Mouse (Mus musculus): Measurements from ENCODE around the gene Crybg2. TPM values are rescaled to one million over a fixed set of nuclear protein-coding genes. Genes with fewer than 3 reads are reported as not detected.

Crybg2 gene
- polyA plus RNA-seq, 1 experiment from 2014 or later = 0.82 TPM

DNA sequence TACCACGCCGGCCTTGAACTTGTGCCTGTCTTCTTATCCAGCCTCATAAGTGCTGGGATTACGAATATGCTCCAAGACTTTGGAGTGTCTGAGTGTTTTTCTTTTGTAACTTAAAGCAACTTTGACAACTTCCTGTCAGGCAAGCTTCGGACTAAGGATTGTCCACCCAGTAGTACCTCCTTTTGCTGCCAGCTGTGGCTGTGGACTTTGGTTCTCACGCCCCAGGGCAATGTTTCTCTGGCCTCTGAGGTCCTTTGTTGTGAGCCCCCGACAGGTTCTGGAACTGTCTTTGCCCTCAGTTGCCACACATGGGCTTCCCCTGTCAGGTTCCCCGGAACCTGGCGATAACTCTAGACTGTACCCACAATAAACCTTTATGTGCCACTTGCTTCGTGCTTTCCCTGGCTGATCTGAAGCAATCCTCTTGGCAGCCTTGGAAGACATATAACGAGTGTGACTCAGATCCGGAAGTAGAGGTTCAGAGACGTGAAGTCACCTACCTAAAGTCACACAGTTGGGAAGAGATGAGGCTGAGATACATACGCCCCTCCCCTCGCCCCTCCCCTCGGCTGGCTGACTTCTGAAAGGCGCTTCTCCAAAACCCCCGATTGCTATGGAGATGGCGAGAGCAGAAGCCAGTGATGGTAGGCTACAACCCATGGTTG is 683 bp downstream of the Crybg2 start:
- no peaks in the 10 kb centered on the region for H3K36me3 ChIP-seq
- 50% methylated on average over 18 of the region's 18 CpGs for WGBS (ENCODE audit: insufficient replicate concordance)
- no peak overlapping the region for H3K27ac ChIP-seq
- peaks cover 48% of the 10 kb centered on the region for H3K27me3 ChIP-seq (replicated peaks)
- no peak for ATAC-seq
- no peak overlapping the region for H3K9ac ChIP-seq
- H3K4me2 ChIP-seq = no peak overlapping the region
- peaks cover 29% of the 10 kb centered on the region for H3K4me1 ChIP-seq
- no peaks in the 10 kb centered on the region for H3K9me3 ChIP-seq (replicated peaks)
- H3K4me3 ChIP-seq = no peak overlapping the region

DNA sequence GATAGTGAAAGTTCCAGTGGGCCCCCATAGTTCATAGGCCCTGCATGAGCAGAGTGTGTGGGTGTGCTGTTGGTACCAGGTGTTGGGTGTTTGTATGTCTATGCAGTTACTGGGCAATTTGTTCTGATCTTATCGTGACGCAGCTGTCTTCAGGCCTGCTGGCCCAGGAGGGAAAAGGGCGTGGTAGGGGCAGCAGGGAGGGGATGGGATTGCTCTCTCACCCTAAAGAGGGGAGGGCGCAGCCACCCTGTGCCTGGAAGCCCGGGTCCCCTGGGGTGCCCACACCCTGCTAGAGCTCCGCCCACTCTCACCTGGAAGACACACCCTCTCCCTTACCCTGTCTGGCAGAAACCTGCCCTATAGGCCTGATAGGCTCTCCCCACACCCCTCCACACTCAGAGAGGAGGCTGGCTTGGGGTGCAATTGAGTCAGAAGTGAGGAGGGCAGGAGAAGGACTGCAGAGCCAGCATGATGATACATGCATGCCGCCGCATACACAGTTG is 1.4 kb downstream of the Crybg2 start:
- peak; percentile 38 for ATAC-seq
- no peaks in the 10 kb centered on the region for H3K9me3 ChIP-seq (replicated peaks)
- 31% methylated on average over 8 of the region's 8 CpGs for WGBS (ENCODE audit: insufficient replicate concordance)
- H3K4me2 ChIP-seq = no peak overlapping the region; the same call in 1 of the 2 replicates
- H3K4me1 ChIP-seq = peaks cover 29% of the 10 kb centered on the region
- H3K36me3 ChIP-seq = no peaks in the 10 kb centered on the region
- H3K27me3 ChIP-seq (replicated peaks) = peaks cover 55% of the 10 kb centered on the region
- no peak overlapping the region for H3K9ac ChIP-seq
- H3K4me3 ChIP-seq = no peak overlapping the region
- no peak overlapping the region for H3K27ac ChIP-seq

DNA sequence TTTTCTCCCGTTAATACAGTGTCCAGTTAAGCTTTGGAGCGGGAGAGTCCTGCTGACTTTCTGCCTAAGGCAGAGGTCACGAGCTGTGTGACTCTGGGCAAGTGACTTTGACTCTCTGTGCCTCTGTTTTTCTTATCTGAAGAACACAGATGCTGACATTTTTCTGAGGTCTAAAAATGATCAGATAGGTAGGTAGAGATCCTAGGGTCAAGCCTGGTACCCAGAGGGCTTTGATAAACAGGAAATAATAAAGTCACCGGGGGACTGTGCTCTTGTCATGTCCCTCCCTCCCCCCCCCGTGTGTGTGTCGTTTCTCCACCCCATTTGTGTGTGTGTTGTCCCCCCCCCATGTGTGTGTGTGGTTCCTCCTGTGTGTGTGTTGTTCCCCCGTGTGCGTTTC is 1.9 kb downstream of the Crybg2 start:
- Histone ChIP-seq H3K4me3 (no peak overlapping the region), H3K27me3 (replicated peaks) (peaks cover 61% of the 10 kb centered on the region), H3K27ac (no peak overlapping the region), H3K4me1 (peaks cover 29% of the 10 kb centered on the region), H3K36me3 (no peaks in the 10 kb centered on the region), H3K4me2 (no peak overlapping the region; the same call in 1 of the 2 replicates), H3K9ac (no peak overlapping the region), H3K9me3 (replicated peaks) (no peaks in the 10 kb centered on the region)
- ATAC-seq = 0 out of 2 replicates have a peak, but pooled peaks have one; percentile 6
- 36% methylated on average over 5 of the region's 8 CpGs for WGBS (ENCODE audit: insufficient replicate concordance)

DNA sequence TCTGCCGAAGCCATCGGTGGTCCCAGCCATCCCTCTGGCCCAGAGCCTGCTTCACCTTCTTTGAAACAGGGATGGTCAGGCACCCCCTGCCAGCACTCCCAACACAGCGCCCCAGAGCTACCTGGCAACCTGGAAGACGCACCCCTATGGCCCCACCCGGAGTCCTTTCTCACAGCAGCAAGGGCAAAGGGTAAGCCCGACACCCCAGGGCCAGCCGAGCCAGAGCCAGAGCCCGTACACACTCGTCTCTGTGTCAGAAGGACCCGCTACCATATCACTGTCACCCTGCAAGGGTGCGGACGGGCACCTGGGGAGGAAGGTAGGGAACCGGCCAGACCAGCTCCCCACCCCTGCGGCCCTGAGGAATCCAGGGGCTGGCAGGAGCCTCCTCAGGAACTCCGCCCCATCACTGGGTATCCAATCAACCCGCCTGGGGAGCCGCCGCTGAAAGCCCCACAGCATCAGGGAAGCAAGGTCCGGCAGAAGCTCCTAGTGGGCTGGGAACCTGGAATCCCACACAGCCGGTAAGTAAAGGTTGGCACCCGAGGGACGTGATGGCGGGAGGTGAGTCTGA is 4.9 kb downstream of the Crybg2 start:
- H3K4me2 ChIP-seq = no peak overlapping the region

DNA sequence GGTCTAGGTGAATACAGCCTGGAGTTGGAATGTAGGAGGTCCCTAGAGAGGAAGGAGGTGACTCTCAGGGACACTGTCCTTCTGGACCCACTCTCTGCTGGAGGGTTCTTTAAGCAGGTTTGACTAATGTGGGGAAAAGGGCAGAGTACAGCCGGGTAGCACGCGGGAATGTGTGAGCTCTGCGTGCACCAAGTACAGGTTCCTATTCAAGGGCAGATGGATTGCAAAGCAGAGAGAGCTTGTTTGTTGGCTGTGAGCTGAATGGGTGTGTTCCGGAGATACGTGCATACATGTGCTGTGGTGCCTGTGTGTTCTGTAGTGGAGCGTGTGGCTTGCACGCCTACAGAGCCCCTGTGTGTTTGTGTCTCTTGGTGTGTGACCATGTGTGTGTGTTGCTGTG is 6.8 kb downstream of the Crybg2 start:
- H3K4me3 ChIP-seq = no peak overlapping the region
- ATAC-seq = no peak
- no peak overlapping the region for H3K4me2 ChIP-seq
- H3K36me3 ChIP-seq = no peaks in the 10 kb centered on the region
- peaks cover 47% of the 10 kb centered on the region for H3K27me3 ChIP-seq (replicated peaks)
- 78% methylated on average over 8 of the region's 8 CpGs for WGBS (ENCODE audit: insufficient replicate concordance)
- H3K9me3 ChIP-seq (replicated peaks) = no peaks in the 10 kb centered on the region
- no peak overlapping the region for H3K27ac ChIP-seq
- peaks cover 7% of the 10 kb centered on the region for H3K4me1 ChIP-seq
- no peak overlapping the region for H3K9ac ChIP-seq

More for the DNA sequence above, 4.9 kb downstream of the Crybg2 start:
- no peaks in the 10 kb centered on the region for H3K36me3 ChIP-seq
- no peaks in the 10 kb centered on the region for H3K9me3 ChIP-seq (replicated peaks)
- ATAC-seq = no peak
- H3K27me3 ChIP-seq (replicated peaks) = peaks cover 54% of the 10 kb centered on the region
- H3K4me1 ChIP-seq = peaks cover 20% of the 10 kb centered on the region
- no peak overlapping the region for H3K9ac ChIP-seq
- 30% methylated on average over 23 of the region's 23 CpGs for WGBS (ENCODE audit: insufficient replicate concordance)
- no peak overlapping the region for H3K4me3 ChIP-seq
- H3K27ac ChIP-seq = no peak overlapping the region

DNA sequence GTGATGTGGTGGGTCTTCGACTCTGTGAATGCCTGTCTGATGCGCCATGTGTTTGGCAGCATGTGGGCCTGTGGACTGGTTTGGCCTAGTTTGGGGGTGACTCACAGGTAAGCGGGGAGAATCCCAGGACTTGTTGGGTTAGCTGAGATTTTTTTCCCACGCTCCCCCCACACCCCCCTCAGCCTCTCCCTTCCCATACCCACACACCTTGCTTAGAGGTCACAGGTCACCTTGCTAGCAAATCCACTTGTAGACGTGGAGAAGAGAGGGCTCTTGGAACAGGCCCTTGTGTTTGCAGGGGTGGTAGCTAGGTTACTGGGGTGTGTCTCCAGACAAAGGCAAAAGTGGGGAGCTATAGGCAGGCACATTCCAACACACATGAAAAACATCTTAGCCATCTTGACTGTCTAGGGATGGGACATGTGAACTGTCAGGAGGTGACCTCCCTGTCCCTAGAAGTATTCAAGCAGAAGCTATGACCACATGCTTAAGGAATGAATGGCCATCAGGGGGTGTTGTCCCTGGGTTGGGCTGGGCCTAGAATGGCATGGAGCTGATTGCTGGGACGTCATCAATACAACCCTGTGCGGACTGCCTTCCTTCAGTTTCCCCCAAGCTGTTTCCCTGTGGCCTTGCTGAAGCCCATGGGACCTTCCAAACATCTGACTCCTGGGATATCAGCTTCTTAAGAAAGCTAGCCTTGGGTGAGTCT is 7.4 kb downstream of the Crybg2 start:
- H3K9me3 ChIP-seq (replicated peaks) = no peaks in the 10 kb centered on the region
- no peak overlapping the region for H3K4me3 ChIP-seq
- H3K4me2 ChIP-seq = no peak overlapping the region
- peaks cover 1% of the 10 kb centered on the region for H3K4me1 ChIP-seq
- H3K27ac ChIP-seq = no peak overlapping the region
- peaks cover 49% of the 10 kb centered on the region for H3K27me3 ChIP-seq (replicated peaks)
- no peak for ATAC-seq
- no peaks in the 10 kb centered on the region for H3K36me3 ChIP-seq
- 61% methylated on average over 7 of the region's 7 CpGs for WGBS (ENCODE audit: insufficient replicate concordance)
- H3K9ac ChIP-seq = no peak overlapping the region

DNA sequence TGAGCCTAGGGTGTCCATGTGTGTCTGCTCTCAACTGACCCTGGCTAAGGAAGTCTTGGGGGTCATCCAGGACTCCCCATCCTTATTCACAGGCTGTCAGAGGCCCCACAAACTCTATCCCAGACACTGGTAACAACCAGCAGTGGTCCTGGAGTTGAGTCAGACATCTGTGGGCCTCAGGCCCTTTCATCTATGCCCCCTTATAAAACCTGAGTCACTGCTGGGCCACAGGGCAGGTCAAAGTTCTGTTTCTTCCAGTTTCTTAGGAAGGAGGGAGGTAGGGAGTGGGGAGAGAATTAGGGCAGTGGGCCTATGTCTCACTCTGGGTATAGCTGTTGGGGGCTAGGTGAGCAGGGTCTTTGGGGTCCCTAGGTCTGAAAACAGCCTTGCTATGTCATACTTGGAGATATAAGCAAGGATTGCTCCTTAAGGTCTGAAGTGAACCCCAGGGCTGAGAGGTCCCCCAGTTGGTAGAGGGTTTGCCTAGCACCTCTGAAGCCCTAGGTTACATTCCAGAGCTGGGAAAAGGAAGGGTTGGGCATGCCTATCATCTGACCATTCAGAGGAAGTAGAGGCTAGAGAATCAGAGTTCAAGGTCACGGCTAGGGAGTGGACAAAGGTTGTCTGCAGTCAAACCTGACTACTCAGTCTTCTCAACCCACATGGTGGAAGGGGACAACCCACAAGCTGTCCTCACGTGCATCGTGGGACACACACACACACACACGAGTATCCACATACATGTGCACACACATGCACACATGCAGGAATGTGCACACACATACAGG is 8.4 kb downstream of the Crybg2 start:
- no peaks in the 10 kb centered on the region for H3K4me1 ChIP-seq
- no peak overlapping the region for H3K9ac ChIP-seq
- no peaks in the 10 kb centered on the region for H3K36me3 ChIP-seq
- no peak overlapping the region for H3K27ac ChIP-seq
- ATAC-seq = no peak
- H3K27me3 ChIP-seq (replicated peaks) = peaks cover 42% of the 10 kb centered on the region
- H3K4me3 ChIP-seq = no peak overlapping the region
- no peak overlapping the region for H3K4me2 ChIP-seq
- WGBS (ENCODE audit: insufficient replicate concordance) = 64% methylated on average over 4 of the region's 4 CpGs
- no peaks in the 10 kb centered on the region for H3K9me3 ChIP-seq (replicated peaks)

DNA sequence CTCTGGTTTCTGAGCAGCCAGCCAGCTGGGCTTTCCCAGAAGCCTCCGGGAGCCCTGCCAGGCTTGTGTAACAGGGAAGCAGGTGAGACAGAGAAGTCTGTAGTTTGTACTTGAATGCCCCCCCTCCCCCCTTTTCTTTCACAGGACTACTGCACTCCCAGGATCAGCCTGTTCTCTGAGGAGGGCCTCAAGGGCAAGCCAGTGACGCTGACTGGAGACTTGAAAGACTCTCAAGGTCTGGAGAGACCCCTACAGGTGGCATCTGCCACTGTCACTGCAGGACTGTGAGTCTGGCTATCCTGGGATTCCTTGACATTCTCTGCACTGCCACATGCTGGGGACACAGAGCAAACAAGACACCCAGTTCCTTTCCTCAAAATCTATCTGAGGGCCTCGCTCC is 18.1 kb downstream of the Crybg2 start:
- ATAC-seq = no peak
- H3K9me3 ChIP-seq (replicated peaks) = no peaks in the 10 kb centered on the region
- H3K4me3 ChIP-seq = no peak overlapping the region
- peaks cover 20% of the 10 kb centered on the region for H3K4me1 ChIP-seq
- peaks cover 27% of the 10 kb centered on the region for H3K27me3 ChIP-seq (replicated peaks)
- 21% methylated on average over 3 of the region's 3 CpGs for WGBS (ENCODE audit: insufficient replicate concordance)
- H3K9ac ChIP-seq = no peak overlapping the region
- H3K4me2 ChIP-seq = no peak overlapping the region
- no peaks in the 10 kb centered on the region for H3K36me3 ChIP-seq
- no peak overlapping the region for H3K27ac ChIP-seq

DNA sequence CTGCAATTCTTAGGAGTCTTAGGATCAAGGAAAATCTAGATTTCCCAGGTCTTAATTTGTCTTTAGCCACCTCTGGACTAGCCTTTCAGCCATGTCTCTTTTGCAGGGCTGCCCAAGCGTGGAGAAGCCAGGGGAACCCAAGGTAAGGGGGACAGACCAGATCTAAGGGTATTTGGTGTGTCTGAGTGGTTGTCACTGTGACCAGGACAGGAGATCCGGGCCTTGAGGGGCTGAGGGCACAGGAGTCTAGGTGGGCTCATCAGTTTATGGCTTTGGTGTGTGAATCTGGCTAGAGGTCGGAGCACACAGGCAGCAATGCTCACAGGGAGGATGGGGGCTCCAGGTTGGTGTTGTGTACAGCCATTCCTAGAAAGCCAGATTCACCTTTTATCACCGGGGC is 20.1 kb downstream of the Crybg2 start:
- H3K4me1 ChIP-seq = peaks cover 20% of the 10 kb centered on the region
- 0 out of 2 replicates have a peak, but pooled peaks cover 5% of the 10 kb centered on the region for H3K9me3 ChIP-seq (replicated peaks)
- H3K36me3 ChIP-seq = no peaks in the 10 kb centered on the region
- ATAC-seq = no peak
- H3K9ac ChIP-seq = no peak overlapping the region
- H3K27ac ChIP-seq = no peak overlapping the region
- no peak overlapping the region for H3K4me2 ChIP-seq
- H3K27me3 ChIP-seq (replicated peaks) = peaks cover 29% of the 10 kb centered on the region
- H3K4me3 ChIP-seq = no peak overlapping the region
- 77% methylated on average over 4 of the region's 4 CpGs for WGBS (ENCODE audit: insufficient replicate concordance)

DNA sequence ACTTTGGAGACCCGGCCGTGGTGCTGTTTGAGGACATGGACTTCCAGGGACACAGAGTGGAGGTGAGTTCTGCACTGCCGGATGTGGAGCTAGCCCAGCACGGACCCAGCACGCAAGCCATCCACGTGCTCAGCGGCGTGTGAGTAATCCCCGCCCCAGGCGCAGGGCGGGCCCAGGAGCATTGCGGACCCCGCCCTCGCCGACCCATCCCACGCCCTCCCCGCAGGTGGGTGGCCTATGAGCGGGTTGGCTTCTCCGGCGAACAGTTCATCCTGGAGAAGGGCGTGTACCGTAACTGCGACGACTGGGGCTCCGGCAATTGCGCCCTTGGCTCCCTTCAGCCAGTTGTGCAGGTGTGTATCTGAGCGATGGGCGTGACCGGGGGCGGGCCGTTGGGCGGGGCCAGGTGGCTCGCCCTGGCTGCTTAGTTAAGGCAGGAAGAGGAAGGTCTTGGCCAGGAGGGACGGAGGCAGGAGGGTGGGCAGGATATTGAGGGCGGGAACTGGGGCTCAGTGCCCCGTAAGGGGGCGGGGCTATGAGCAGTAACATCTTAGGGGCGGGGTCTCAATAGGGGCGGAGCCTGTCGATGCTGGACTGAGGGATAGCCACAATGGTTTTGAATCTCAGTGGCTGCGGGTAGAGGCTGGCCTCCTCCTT is 21.2 kb downstream of the Crybg2 start:
- Histone ChIP-seq H3K36me3 (no peaks in the 10 kb centered on the region), H3K9me3 (replicated peaks) (0 out of 2 replicates have a peak, but pooled peaks cover 5% of the 10 kb centered on the region), H3K4me2 (peak overlapping the region; percentile 71), H3K4me3 (peak overlapping the region; percentile 44), H3K4me1 (peaks cover 20% of the 10 kb centered on the region), H3K9ac (peak overlapping the region; percentile 5; the same call in 1 of the 2 replicates), H3K27me3 (replicated peaks) (peaks cover 29% of the 10 kb centered on the region), H3K27ac (no peak overlapping the region)
- ATAC-seq = peak; percentile 87
- WGBS (ENCODE audit: insufficient replicate concordance) = under 1% methylated on average over 41 of the region's 41 CpGs

DNA sequence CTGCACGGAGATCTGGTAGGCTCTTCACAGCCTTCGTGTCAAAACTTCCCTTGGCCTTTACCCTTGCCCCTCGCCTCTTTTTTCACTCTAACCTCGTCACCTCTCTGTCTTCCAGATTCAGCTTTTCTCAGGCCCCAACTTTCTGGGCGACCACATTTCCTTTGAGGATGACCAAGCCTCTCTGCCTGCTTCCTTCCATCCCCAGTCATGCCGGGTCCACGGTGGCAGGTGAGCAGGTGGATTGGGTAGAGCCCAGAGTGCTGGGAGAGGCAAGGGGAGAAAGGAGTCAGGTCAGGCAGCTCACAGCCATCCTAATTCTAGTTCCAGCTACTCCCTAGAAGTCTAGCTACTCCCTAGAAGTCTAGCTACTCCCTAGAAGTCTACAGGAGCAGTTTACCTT is 21.8 kb downstream of the Crybg2 start:
- WGBS (ENCODE audit: insufficient replicate concordance) = 22% methylated on average over 7 of the region's 7 CpGs
- ATAC-seq = no peak
- Histone ChIP-seq H3K9ac (no peak overlapping the region), H3K4me3 (peak overlapping the region; percentile 44), H3K4me2 (peak overlapping the region; percentile 71), H3K36me3 (no peaks in the 10 kb centered on the region), H3K9me3 (replicated peaks) (0 out of 2 replicates have a peak, but pooled peaks cover 5% of the 10 kb centered on the region), H3K27me3 (replicated peaks) (peaks cover 29% of the 10 kb centered on the region), H3K4me1 (peaks cover 24% of the 10 kb centered on the region), H3K27ac (no peak overlapping the region)
